Mouse (Mus musculus) cerebellum, adult 9-11 months (tissue): Measurements from ENCODE around the gene Sh3d19.
"Not testable (repeated sequence)": the region's sequence is repeated elsewhere in the genome, so short reads cannot be mapped to it uniquely, and the experiment has no call there.

Experiments used
- DNase-seq: peaks from one replicate; pipeline ENCODE4 v3.0.0; 2022

The Sh3d19 gene

DNA sequence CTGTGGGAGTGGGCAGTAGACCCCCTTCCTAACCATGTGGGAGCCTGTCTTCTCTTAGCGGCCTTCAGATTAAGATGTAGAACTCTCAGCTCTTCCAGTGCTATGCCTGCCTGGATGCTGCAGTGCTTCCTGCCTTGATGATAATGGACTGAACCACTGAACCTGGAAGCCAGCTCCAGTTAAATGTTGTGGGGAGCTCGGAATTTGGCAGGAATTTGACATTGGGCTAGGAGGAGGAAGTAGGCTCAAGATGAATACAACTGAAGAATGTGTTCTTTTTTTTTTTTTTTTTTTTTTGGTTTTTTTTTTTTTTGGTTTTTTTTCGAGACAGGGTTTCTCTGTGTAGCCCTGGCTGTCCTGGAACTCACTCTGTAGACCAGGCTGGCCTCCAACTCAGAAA is 10.9 kb downstream of the Sh3d19 start:
- not testable (repeated sequence) for DNase-seq

DNA sequence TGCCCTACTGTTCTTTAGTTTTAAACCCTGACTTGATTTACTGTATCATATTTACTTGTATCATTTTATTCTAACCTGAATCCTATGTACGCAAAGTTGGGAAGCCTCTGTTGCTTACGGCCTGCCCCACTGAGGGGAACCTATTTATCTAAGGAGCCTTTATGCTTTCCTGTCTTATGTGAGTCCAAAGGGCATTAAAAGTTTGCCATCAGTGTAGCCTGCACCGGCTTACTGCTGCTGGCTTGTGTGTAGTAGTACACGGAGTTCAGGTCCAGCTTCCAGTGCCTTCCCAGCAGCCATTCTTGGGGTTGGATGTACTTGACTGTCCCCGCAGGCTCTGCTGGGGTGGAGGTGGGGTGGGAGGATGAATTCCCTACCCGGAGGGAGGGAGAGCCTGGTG is 13.6 kb downstream of the Sh3d19 start:
- DNase-seq = no peak

DNA sequence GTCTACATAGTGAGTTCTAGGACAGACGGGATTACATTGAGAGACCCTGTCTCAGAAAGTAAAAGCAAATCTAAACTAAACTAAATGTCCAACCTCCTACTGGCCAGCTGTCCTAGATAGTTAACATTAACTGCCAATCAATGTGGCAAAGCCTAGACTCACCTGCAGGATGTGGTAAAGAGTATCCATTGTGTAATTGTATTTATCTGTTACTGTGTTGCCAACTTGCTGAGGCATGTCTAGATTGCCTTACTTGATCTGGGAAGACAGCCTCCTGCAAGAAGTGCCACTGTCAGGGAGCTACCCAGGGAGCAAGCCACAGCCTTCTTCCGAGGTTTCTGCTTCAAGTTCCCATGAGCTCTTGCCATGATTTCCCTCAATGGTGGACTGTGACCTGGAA is 16.3 kb downstream of the Sh3d19 start:
- no peak for DNase-seq

DNA sequence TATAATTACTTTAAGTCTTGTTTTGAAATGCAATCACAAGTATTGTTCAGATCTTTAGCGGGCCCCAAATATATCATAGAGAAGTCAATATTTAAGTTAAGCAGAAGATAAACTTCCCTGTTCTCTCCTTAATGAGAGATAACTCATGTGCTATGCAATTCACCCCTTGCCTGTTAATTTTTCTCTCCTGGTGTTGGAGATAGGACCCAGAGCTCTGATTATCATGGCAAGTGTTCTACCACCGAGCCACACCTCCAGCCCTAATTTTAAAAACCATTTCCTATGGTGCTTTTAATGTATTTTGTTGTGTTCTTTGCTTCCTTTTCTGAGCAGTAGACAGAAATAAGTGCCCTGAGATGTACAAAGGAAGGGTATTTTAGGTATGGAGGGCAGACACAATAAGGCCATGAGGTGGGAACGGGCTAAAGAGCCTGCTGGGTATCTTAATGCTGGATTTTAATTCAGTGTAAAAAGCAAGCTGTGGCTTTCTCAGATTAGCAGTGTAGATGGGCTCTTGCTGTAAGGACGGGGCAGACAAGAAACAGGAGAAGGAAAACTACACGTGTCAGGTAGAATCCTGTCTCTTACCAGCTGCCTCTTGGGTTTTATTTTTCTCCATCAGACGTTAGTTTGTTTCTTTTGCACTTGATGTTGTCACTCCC is 20.4 kb downstream of the Sh3d19 start:
- no peak for DNase-seq

DNA sequence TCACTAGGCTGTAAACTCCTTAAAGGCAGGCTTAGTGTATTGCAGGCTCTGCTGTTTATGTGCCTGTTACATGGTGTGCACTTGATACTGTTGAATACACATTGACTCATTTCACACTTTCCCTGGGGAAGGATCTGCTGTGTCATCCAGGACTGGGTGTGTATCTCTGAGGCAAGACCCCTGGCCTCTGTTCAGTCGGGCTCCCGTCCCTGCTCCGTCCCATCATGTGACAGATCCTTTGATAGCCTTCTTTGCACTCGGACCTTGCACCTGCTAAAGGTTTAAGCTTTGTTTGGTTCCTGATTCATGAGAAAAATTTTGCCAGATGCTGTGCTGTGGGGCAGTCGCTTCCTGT is 20.9 kb downstream of the Sh3d19 start:
- no peak for DNase-seq

DNA sequence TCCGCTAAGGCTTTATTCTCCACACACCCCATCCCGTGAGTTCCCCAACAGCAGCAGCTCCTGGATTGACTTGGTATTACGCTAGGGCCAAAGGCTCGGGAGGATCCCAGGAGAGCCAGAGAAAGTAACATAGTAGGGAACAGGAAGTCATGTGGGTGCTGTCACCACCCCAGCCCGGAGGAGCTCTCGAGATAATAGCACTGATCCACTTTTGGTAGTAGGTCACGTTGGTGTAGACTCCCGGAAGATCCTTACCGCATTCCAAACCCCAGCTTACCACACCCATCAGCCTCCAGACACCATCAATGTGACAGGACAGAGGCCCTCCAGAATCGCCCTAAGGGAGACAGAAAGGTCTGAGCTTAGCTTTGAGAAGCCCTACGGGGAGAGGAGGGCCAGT is 22.8 kb downstream of the Sh3d19 start:
- DNase-seq = no peak

DNA sequence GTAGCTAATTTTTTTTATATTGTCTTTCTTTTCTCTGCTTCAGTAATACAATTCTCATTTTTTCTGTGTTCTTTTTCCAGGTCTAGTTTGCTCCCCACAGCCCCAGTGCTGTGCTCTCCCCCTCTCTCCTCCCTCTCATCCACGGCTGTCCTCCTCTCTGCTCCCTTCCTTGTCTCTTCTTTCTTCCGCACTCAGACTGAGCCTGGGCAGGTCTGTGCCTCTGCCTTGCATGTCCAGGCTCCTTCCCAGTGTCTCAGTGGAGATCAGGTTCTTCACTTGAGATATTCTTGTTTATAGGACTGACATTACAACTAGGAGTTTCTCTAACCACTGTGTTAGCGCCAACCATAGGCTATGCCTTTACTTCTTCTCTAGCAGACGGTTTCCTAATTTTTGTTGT is 23.7 kb downstream of the Sh3d19 start:
- no peak for DNase-seq

DNA sequence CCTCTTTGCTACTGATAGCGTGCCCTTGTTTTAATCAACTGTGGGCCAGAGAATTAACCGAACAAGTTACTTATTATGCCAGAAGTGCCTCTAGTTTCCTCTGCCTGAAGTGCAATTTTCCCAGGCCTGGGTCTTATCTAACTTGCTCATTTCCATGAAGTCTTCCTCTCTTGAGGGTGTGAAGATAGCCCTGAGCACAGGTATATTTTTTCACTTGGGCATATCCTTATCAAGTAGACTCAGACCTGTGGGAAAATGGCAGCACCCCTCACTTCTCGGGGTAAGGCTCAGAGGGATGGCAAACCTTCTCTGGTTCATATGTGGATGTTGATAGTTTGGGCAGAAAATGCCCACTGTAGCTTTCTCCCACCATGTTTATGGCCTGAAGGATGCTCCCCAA is 30.4 kb downstream of the Sh3d19 start:
- no peak for DNase-seq

DNA sequence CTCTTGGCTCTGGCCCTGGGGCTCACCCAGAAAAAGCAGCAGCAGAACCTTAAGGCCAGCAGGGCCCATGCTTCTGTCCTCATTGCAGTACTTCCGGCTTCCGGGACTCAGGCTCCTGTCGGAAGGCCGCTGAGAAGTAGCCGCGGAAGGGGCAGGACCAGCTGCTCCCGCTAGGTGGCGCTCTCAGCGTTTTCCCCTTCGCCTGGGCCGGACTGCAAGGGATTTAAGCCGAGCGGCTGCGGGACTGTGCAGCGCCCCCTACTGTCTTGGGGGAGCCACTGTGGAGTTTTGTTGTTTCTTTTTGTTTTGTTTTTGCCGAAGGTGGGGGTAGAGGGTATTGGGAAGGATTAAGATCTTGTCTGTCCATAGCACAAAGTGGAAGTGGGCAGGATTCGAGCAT is 31.5 kb downstream of the Sh3d19 start, which contains the start of gene Prss48:
Gene Prss48 (minus strand): TSS at position 69 of the 400 bp plus-strand sequence.
- DNase-seq = no peak

DNA sequence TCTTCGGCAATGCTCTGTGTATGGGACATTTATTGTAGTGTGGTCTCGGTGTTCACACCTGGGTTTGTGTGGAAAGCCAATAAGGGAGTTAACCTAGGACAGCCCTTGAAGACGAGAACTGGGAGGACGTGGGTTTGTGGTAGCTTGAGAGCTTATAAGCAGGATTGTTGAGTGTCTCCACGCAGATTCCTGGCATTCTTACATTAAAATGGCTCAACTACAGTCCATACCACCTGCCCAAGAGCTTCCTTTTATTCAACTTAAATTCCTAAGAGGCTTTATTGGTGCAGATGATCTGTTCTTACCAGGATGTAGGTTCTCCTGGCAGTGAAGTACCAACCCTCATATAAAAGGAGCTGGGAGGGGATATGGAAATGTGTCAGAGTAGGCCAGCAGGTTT is 32.0 kb downstream of the Sh3d19 start:
- no peak for DNase-seq

DNA sequence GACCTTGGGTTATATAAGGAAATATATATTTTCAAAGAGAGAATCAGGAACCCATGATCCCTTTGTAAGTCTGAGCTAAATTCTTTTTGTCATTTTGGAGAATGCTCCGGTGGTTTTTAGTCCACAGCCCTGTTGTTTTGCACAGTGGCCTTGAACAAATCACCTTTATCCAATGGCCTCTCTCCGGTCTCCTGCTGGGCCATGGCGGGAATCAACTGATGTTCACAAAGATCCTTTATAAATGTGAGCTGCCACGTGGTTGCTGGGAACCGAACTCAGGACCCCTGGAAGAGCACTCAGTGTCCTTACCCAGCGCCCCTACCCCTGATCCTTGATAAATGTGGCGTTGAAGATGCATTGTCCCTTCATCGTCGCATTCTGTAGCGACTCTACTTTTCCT is 33.8 kb downstream of the Sh3d19 start:
- no peak for DNase-seq

DNA sequence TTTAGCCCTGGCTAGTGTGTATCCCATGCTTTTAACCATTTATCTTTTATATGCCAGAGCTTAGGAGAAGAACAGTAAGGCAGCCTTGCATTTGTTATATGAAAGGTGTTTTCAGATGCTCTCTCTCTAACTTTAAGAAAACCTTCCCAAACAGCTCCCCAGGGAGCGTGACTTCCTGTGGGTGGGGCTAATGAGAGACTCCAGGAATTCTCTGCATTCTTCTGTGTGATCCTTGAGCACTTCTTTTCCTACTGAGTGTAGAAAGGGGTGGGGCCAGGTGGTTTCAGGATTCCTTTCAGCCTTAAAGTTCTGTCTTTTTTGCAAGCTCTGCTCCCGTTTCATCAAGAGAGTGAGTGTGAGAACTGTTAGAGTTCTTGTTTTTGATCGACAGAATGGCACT is 39.7 kb downstream of the Sh3d19 start:
- no peak for DNase-seq

DNA sequence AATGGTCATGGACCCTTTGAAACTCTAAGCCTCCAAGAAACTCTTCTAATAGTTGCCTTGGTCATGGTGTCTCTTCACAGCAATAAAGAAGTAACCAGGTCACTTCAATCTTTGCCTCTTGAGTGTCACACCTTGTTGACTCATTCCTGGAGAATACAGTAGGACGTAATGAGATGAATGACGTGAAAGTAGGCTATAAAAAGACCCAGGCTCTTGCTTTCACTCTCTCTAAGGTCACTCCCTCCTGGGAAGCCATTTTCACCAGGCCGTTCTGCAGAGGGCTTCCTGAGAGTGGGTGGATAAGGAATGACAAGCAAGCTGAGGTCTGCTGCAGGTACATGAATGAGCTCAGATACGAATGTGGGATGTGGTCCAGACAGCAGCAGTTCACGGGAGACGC is 40.5 kb downstream of the Sh3d19 start:
- no peak for DNase-seq

DNA sequence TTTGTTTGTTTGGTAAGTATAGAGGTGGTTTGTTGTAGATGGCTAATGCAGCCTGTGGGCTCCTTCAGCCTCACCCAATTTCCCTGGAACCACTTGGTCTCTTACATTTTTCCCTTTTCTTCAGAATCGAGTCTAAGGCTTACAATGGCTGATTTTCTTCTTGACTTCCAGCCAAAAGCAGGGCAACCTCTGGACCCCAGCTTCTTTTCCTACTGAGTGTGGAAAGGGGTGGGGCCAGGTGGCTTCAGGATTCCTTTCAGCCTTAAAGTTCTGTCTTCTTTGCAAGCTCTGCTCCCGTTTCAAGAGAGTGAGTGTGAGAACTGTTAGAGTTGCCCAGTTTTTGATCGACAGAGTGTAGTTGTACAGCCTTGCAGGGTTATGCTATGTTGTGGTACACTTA is 40.9 kb downstream of the Sh3d19 start:
- no peak for DNase-seq

DNA sequence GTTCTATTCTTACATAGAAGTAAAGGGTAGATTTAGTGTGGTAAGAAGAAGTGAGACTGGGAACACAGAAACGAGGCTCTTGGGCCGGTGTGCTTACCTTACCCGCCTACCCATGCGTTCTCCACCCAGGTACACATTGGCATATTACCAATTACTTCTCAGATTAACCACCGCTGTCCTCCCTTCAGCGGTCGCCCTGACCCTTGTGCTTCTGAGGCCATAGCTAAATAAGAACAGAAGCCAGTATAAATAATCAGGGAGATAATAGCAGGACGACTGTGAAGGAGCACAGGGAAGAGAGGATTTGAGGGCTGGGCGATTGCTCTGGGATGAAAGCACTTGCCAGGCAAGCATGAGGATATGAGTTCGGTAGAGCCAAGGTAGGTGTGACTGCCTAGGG is 42.9 kb downstream of the Sh3d19 start:
- DNase-seq = no peak

DNA sequence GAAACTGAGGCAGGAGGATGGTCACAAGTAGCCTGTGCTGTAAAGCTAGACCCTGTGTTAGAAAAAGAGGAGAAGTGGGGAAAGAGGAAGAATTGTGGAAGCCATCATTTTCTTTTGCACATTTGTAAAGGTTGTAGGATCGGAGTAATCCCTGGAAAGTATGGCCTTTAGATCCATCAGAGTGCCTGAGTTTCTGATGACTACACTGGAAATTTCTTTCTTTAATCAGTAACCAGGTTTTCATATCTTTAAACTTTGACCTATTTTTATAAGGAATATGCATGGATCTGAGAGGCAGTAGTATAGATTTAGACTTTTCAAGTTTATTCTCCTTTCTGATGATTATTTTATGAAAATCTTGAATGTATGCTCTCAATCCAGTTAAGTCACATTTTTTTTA is 46.1 kb downstream of the Sh3d19 start:
- no peak for DNase-seq

DNA sequence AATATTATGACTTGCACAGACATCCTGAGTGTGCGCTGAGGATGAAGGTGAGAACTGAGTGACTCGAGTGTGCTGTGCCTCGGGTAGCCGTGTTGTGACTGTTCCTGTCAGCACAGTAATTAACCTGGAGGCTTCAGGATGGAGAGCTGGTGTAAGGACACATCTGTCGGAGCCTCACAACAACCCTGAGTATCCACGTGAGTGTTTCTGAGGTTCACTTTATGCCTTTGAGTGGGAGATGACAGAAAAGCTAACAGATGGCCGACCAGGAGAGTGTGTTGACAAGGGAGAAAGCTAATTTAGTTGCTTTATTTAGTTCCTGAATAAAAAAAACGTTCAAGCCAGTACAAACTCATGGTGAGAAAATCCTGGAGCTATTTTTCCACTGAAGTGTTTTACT is 46.6 kb downstream of the Sh3d19 start:
- DNase-seq = no peak

DNA sequence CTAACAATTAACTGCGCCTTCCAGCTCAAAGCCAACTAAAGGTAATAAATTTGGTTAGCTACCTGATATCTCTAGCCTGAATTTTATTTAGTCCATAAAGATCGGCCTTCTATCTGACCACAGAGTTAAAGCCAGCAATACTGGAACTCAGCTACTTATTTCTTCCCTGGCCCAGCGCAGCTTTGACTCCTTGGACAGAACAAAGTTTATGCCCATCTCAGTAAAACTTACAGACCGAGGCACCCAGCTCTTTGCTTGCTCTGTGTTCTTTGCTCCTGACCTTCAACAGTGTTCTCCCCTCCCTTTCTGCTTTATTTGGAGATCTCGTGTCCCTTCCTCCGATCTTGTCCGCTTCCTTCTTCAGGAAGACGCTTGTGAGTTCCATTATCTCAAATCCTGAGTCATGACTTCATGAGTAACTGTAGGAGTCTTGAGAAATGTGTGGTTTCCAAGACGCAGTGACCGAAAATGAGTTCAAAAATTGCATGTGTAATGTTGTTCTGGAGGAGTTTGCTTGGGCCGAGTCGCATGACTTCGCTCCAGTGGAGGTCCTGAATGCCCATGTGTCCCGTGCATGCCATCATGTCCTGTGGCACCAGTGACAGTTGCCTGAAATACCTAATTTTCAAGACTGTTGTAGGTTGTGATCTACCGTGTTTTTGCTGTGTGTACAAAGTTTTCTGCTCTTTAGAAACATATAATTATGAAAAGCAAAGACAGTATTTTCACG is 50.2 kb downstream of the Sh3d19 start:
- DNase-seq = no peak

DNA sequence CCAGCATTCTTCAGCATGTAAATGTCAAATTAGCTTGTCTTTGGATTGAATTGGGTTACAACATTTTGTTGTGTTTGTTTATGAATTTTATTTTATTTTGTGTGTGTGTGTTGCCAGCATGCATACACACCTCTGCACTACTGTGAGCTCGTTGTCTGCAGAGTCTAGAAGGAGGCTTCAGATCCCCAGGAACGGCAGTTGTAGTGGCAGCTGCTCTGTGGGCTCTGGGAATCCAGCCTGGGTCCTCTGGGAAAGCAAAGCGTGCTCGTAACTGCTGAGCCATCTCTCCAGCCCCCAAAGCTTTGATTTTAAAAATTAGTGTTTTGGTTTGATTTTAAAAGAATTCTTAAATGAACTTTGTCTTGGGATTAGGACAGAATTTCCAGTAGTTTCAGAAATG is 50.7 kb downstream of the Sh3d19 start:
- no peak for DNase-seq

DNA sequence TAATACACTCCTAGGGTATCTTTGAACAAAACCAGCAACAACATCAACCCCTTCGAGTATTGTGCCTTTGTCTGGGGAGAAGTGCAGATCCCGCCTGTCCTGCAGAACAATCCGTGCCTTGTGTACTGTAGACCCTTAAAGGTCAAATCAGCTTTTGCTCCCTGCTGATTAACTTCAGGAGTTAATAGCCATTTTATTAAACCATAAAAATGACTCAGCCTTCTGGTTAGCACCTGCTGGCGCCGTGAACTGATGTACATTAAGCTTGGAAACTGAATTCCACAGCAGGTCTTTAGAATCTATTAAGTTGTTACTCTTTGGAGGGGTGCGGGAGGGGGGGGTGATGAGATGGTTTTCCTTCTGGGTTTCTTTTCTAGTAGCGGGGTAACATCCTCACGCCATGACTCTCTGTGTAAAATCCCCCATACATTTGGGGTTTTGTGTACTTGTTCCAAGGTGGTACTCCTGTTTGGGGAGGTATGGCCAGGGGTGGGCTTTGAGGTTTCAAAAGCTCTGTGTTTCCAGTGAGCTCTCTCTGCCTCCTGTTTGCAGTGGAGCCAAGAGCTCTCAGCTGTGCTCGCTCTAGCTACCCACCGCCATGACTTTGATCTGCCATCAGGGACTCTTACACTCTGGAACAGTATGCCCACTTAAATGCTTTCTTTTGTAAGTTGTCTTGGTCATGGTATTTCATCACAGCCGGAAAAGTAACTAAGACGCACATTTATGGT is 53.3 kb downstream of the Sh3d19 start:
- DNase-seq = no peak

DNA sequence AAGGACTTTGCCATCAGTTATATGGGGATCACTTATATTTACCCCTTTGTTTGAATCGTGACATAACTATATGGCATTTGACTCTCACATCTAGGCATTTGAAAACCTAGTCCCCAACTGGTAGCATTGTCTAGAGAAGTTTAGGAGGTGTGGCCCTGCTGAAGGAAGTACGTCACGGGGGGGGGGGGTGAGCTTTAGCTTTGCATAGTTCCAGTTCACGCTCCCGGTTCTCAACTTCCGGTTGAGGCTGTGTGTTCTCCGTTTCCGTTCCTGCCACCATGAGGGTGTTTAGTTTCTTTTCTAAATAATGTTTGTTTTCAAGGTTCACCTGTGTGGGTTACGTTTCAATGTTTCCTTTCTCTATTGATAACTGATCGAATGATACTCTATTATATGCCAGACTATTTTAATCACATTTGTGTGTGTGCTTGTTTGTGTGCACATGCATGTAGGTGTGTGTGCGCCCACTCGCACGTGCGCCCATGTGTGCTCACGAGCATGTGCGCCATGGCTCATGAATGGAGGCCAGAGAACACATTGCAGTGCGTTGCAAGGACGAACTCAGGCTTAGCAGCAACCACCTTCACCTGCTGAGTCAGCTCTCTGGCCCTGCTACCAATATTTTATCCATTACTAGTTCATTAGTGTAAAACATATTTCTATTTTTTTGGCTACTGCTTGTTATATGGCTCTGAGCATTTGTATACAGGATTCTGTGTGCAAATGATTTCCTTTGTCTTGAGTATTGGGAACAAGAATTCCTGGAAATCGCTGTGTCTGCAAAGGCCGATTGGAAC is 54.6 kb downstream of the Sh3d19 start:
- no peak for DNase-seq

DNA sequence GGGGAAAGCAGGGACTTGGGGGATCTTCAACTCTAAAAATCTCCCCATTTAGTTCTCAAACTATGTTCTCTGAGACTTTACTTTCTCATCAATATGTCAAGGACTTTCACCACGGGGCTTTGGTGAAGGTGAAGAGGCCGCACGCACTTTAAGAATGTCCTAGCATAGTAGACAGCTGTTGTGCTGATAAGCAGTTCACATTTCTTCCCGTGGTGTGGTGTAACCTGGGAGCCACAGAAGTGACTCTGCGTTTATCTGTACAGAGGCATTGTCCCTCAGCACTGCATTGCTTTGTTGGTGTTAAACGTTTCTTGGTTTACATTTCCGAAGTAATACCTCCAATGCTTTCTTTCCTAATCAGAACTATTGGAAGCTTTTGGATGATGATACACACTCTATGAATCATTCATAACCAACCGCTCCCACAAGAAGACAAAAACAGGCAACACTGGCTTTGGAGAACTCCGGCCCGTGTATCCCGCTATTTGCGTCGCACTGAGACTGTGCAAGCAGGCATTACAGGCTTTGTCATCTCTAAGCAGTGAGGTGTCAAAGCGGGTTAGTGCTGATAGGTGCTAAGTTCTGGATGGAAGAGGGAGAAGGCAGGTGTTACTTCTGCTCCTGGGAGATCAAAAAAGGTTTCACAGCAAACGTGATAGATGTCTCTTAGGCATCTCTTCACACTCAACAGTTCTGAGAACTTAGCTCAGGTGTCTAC is 57.9 kb downstream of the Sh3d19 start:
- DNase-seq = no peak

DNA sequence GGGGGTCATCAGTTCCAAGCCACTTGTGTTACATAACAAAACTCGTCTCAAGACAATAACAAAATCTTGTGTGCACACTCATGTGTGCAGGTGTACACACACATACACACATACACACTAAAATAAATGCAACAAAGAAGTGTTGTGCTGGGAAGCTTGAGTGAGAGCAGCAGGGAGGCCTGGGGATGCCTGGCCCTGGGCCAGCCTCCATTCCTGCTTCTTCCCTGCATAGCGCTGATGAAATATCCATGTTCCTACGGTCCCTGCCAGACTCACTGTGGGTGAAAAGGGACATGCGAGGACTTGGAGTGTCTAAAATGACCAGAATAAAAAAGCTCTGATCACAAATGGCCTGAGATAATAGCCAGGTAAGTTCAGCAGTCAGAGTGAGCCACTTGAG is 59.7 kb downstream of the Sh3d19 start:
- DNase-seq = peak; percentile 42
